Mouse (Mus musculus) embryonic facial prominence, embryonic 12.5 days (tissue): ENCODE measurements around the gene Fos. TPM values are rescaled to one million over a fixed set of nuclear protein-coding genes. Genes with fewer than 3 reads are reported as not detected.

Source experiments
- ATAC-seq: fragments of 200-750 bp; cut with Nextera tagmentation; 2 replicates; pipeline ENCODE4 v1.8.0; 2017; ENCODE audit not compliant: insufficient number of reproducible peaks, insufficient read depth, low FRiP score, low TSS enrichment
- H3K27ac ChIP-seq: fragments of 300-500 bp; sonication (generic); 2 replicates; pipeline ENCODE4 v1.5.1; 2016; ENCODE audit warnings: mild to moderate bottlenecking
- H3K27me3 ChIP-seq: fragments of 300-500 bp; sonication (generic); 2 replicates; pipeline ENCODE4 v1.6.1; 2016; ENCODE audit warnings: mild to moderate bottlenecking, moderate library complexity
- H3K36me3 ChIP-seq: fragments of 300-500 bp; sonication (generic); 2 replicates; pipeline ENCODE4 v1.6.1; 2016; ENCODE audit warnings: mild to moderate bottlenecking
- H3K4me1 ChIP-seq: fragments of 300-500 bp; sonication (generic); 2 replicates; pipeline ENCODE4 v1.6.1; 2016
- H3K4me2 ChIP-seq: fragments of 300-500 bp; sonication (generic); replicated peaks from 2 replicates; pipeline ENCODE4 v1.6.1; 2016; ENCODE audit warnings: mild to moderate bottlenecking, moderate library complexity
- H3K4me3 ChIP-seq: fragments of 300-500 bp; sonication (generic); 2 replicates; pipeline ENCODE4 v1.5.1; 2016; ENCODE audit warnings: mild to moderate bottlenecking
- H3K9ac ChIP-seq: fragments of 300-500 bp; sonication (generic); 2 replicates; pipeline ENCODE4 v1.6.1; 2016; ENCODE audit warnings: mild to moderate bottlenecking, moderate library complexity
- H3K9me3 ChIP-seq: fragments of 300-500 bp; sonication (generic); 2 replicates; pipeline ENCODE4 v1.6.1; 2016; ENCODE audit warnings: mild to moderate bottlenecking, moderate library complexity
- WGBS: fragments of 180-500 bp; shearing (Covaris S2); methylation state at CpG from one replicate; pipeline ENCODE4 v1.1.7; 2016; 5-methylcytosine and 5-hydroxymethylcytosine counted together
- polyA plus RNA-seq: library from polyadenylated mRNA; unstranded; fragments of >200 nt; fragmentation: Nextera tagmentation; extraction: Ambion mirVana; gene quantifications from 2 replicates; pipeline ENCODE4 v1.2.1, GENCODE M21; 2016

Gene Fos
- polyA plus RNA-seq, 1 experiment from 2014 or later: 3.5 TPM

DNA sequence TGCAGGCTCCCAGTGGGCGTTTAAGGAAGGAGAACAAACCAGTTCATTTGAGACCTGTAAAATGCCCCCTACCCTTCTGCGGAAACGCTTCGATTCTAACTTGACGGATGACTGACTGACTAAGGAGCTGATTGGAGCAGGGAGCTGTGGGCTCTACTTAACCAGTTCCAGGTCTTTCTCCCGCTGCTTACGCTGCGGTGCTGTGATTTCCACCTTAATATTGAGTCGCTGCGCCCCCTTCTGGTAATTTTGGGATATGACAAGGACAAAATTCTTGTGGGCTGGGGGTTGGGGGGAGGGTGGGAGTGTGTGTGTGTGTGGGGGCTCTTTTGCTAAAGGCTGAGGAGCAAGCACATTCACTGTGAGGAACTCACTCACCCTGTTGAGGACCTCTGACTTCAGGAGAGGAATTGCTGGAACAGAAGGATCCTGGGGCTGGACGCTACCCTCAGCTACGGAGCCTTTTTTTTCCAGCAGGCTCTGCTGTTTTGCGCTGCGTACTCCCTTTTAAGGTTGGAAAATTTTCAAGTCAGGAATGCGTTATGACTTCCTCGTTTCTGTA, 18.5 kb downstream of the Fos start:
- Histone ChIP-seq H3K4me1 (peaks cover 11% of the 10 kb centered on the region), H3K4me3 (no peak overlapping the region), H3K27me3 (no peaks in the 10 kb centered on the region), H3K9ac (no peak overlapping the region), H3K4me2 (peak overlapping the region; percentile 39), H3K27ac (no peak overlapping the region), H3K9me3 (no peaks in the 10 kb centered on the region), H3K36me3 (no peaks in the 10 kb centered on the region)
- 0 out of 2 replicates have a peak, but pooled peaks have one; percentile 70 for ATAC-seq
- WGBS: 19% methylated on average over 16 of the region's 16 CpGs

DNA sequence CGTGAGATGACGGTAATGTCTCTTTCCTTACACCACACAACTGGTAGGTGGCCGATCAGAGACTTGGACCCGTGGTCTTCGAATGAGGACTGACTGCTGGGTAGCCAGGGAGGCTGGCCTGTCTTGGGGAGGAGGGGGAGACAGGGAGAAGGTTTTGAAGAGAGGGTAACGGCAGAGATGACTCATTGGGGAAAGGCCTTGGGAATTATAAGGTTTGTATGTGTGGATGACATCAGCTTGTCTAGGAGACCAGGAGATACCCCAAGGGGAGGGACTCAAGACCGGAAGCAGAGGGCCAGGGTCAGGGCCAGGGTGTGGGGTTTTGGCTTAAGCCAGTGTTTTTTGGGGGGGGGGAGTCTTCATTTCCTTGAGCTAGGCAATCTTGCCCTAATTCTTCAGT, 22.6 kb downstream of the Fos start:
- WGBS: 80% methylated on average over 7 of the region's 7 CpGs
- H3K9me3 ChIP-seq: no peaks in the 10 kb centered on the region

DNA sequence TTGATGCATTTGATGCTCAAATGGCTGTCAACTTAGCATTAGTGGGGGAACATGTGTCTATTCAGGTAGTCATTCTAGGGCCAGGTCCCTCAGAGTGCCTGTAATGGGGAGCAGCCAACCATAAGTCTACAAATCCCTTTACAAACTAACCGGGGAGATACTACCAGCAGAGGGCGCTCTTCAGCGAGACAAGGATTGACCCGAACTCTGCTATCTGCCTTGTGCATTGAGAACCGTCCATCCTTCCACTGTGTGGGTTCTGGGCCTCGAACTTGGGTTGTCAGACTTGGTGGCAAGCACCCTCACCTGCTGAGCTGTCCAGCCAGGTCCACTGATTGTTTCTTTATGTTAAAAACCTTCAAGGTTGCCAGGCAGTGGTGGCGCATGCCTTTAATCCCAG, 23.1 kb downstream of the Fos start:
- no peaks in the 10 kb centered on the region for H3K27me3 ChIP-seq
- no peak for ATAC-seq
- H3K4me3 ChIP-seq: no peak overlapping the region

More for the DNA sequence above, 22.6 kb downstream of the Fos start:
- Histone ChIP-seq H3K27me3 (no peaks in the 10 kb centered on the region), H3K9ac (no peak overlapping the region), H3K4me3 (no peak overlapping the region), H3K27ac (no peak overlapping the region), H3K4me2 (no peak overlapping the region), H3K4me1 (0 out of 2 replicates have a peak, but pooled peaks cover 3% of the 10 kb centered on the region), H3K36me3 (no peaks in the 10 kb centered on the region)
- ATAC-seq: no peak

DNA sequence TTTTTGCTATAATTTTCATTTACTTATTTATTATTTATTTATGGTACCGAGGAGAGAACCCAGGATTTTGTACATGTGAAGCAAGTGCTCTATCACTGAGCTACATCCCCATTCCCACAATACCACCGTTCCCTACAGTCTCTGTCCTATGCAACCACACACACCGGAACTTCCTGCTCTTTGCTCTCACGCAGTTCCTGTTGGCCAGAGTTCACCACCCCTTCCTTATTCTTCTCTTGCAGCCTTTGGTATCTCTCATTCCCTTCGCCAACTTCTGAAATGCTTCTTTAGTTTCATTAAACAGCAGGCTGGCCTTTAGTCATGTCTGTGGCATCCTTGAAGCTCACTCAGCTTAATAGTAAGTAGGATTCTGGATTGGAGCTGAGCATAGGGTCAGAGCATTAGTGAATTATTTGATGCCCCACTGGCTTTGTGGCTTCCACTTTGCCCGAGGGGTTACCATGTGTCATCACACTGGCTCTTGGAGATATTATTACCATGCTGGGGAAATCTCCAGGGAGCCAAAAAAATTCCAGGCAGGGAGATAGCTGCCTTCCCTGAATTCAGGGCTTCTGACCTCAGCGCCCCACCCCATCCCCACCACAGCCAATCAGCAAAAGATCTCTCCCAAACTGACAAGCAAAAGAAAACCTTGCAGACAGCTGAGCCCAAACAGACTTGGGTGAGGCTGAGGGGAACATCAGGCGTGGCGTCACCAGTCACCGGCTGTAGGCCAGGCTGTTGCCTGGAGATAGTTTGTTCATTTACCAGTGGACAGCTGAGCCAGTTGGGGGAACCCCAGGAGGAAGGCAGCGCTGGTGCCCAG, 23.8 kb downstream of the Fos start:
- 65% methylated on average over 11 of the region's 11 CpGs for WGBS
- H3K36me3 ChIP-seq: no peaks in the 10 kb centered on the region
- H3K27ac ChIP-seq: no peak overlapping the region

More for the DNA sequence above, 23.1 kb downstream of the Fos start:
- H3K9me3 ChIP-seq: no peaks in the 10 kb centered on the region
- H3K9ac ChIP-seq: no peak overlapping the region
- H3K4me1 ChIP-seq: 0 out of 2 replicates have a peak, but pooled peaks cover 1% of the 10 kb centered on the region
- H3K27ac ChIP-seq: no peak overlapping the region
- no peaks in the 10 kb centered on the region for H3K36me3 ChIP-seq
- WGBS: 22% methylated on average over 7 of the region's 7 CpGs
- H3K4me2 ChIP-seq: no peak overlapping the region

DNA sequence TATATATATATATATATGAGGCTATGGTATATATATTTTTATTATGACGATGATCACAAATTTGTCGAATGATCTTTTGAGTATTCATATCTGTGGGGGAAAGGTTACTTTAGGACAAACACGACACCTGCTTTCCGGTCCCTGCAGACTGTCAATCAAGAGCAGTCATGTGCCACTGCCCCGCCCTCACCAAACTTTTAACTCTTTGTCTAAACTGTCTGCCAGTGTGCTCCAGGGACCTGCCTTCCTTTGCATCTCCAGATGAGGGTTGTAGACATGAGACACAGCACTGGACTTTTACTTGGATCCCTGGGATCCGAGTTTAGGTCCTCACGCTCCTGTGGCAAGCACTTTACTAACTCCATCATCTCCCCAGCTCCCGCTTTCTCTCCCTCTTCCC, 25.3 kb downstream of the Fos start:
- Histone ChIP-seq H3K9ac (no peak overlapping the region), H3K9me3 (no peaks in the 10 kb centered on the region), H3K27ac (no peak overlapping the region), H3K36me3 (no peaks in the 10 kb centered on the region), H3K4me2 (no peak overlapping the region), H3K4me3 (no peak overlapping the region), H3K4me1 (no peaks in the 10 kb centered on the region), H3K27me3 (no peaks in the 10 kb centered on the region)
- 75% methylated on average over 8 of the region's 8 CpGs for WGBS
- ATAC-seq: no peak

More for the DNA sequence above, 23.8 kb downstream of the Fos start:
- ATAC-seq: no peak
- Histone ChIP-seq H3K4me1 (no peaks in the 10 kb centered on the region), H3K27me3 (no peaks in the 10 kb centered on the region), H3K9me3 (no peaks in the 10 kb centered on the region), H3K4me3 (no peak overlapping the region), H3K4me2 (no peak overlapping the region), H3K9ac (no peak overlapping the region)

DNA sequence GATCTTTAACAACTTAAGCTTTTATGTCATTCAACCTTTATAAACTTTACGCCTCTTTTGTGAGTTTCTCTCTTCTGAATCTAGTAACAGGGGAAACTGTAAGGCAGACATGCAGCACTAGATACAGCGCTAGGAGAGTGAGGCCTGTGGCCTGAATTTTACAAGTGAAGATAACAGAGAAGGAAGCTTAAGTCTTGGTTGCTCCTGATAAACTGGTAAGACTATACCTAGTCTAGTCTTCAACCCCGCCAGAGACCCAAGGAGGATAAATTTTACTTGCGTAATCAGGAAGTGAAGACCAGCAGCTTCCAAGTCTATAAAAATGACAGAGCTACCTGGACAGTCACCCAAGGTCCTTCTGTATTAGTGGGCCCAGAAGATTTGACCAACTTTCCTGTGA, 29.0 kb downstream of the Fos start:
- no peak for ATAC-seq
- WGBS: 90% methylated on average over 4 of the region's 4 CpGs
- H3K27me3 ChIP-seq: no peaks in the 10 kb centered on the region
- H3K4me3 ChIP-seq: no peak overlapping the region
- H3K27ac ChIP-seq: no peak overlapping the region
- H3K9ac ChIP-seq: no peak overlapping the region
- peaks cover 6% of the 10 kb centered on the region; the same call in 1 of the 2 replicates for H3K9me3 ChIP-seq
- H3K36me3 ChIP-seq: no peaks in the 10 kb centered on the region
- H3K4me1 ChIP-seq: no peaks in the 10 kb centered on the region
- no peak overlapping the region for H3K4me2 ChIP-seq

DNA sequence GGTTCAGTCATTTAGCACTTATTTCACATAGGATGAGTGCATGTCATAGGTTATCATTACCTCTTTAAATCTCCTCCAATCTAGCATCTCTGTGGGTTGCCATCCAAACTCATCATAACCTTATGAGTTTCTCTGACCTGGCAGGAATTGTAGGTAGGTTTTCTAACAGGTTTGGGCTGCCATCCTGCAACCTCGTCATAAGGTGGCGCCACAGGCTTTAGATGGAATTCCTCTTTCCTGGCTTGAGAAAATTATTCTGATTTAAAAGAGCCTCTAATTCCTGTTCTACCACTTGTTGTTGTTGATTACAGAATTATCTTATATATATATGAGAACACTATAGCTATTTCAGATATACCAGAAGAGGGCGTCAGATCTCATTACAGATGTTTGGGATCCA, 34.5 kb downstream of the Fos start:
- no peak for ATAC-seq
- no peak overlapping the region for H3K27ac ChIP-seq

DNA sequence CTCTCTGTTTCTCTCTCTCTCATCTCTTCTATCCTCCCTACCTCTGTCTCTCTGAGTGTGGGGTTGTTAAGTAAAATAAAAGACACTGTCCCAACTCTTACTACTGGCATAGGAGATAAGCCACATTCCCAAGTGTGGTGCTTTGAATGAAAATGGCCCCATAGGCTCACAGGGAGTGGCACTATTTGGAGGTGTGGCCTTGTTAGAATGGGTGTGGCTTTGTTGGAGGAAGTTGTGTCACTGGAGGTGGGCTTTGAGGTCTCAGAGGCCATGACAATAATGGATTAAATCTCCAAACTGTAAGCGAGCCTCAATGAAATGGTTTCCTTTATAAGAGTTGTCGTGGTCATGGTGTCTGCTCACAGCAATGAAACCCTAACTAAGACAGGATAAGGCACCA, 36.3 kb downstream of the Fos start:
- ATAC-seq: no peak
- H3K9me3 ChIP-seq: peaks cover under 1% of the 10 kb centered on the region; the same call in 1 of the 2 replicates
- no peak overlapping the region for H3K4me3 ChIP-seq
- H3K36me3 ChIP-seq: no peaks in the 10 kb centered on the region
- 90% methylated on average over 2 of the region's 2 CpGs for WGBS
- H3K27ac ChIP-seq: no peak overlapping the region
- no peak overlapping the region for H3K9ac ChIP-seq
- H3K27me3 ChIP-seq: no peaks in the 10 kb centered on the region
- H3K4me2 ChIP-seq: no peak overlapping the region
- H3K4me1 ChIP-seq: no peaks in the 10 kb centered on the region

More for the DNA sequence above, 34.5 kb downstream of the Fos start:
- Histone ChIP-seq H3K4me1 (no peaks in the 10 kb centered on the region), H3K36me3 (no peaks in the 10 kb centered on the region), H3K9ac (no peak overlapping the region), H3K4me3 (no peak overlapping the region), H3K4me2 (no peak overlapping the region), H3K27me3 (no peaks in the 10 kb centered on the region), H3K9me3 (peaks cover 6% of the 10 kb centered on the region; the same call in 1 of the 2 replicates)
- 24% methylated on average over 3 of the region's 3 CpGs for WGBS

DNA sequence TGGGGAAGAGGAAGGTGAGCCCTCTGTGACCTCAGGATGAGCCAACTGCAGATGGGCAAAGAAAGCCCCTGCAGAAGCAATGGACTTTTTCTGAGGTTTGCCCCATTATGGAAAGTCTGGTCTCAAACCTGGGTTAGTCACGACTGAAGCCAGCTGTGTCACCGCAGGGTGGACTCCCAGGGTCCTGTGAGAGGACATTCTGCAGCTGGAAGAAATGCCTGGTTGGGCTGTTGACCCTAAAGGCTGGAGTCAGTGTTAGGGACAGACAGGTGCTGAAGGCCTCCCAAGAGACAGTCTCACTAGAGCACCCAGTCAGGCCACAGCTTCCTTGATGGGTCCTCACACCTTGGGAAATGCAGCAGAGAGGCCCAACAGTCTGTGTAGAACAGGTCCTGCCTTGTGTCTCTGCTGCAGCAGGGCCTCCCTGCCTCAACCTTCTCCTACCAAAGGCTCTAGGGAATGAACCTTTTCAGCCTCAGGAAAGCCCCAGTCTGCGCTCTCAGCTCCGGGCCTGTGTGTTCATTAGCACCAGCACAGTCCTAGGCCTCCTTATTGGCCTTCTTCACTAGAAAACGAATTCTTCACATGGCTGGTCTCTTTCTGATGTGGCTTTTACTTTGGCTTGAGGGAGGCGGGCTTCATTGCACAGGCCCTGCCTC, 40.2 kb downstream of the Fos start:
- Histone ChIP-seq H3K9me3 (no peaks in the 10 kb centered on the region), H3K27me3 (no peaks in the 10 kb centered on the region), H3K27ac (no peak overlapping the region), H3K4me1 (no peaks in the 10 kb centered on the region), H3K4me3 (no peak overlapping the region), H3K9ac (no peak overlapping the region), H3K4me2 (no peak overlapping the region), H3K36me3 (no peaks in the 10 kb centered on the region)
- ATAC-seq: no peak
- WGBS: 81% methylated on average over 6 of the region's 6 CpGs

DNA sequence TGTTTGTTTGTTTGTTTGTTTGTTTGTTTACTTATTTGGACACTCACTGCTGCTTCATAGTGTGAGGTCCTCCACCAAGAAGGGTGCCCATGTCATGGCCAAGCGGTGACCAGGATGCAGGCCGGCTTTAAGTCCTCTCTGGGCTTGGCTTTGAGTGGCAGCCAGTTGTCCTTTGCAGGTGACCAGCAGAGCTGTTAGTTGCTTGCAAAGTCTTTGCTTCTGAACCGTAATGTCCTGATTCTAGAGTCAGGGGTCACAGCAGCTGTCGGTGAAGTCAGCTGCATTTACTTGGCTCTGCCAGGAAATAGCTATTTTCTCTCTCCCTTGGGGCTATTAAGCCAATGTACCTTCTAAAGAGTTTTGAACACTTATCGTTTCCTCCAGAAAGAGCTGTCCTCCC, 41.3 kb downstream of the Fos start:
- Histone ChIP-seq H3K27me3 (no peaks in the 10 kb centered on the region), H3K9me3 (no peaks in the 10 kb centered on the region), H3K36me3 (no peaks in the 10 kb centered on the region), H3K4me3 (no peak overlapping the region), H3K9ac (no peak overlapping the region), H3K27ac (no peak overlapping the region), H3K4me2 (no peak overlapping the region), H3K4me1 (no peaks in the 10 kb centered on the region)
- ATAC-seq: no peak
- WGBS: 39% methylated on average over 5 of the region's 5 CpGs

DNA sequence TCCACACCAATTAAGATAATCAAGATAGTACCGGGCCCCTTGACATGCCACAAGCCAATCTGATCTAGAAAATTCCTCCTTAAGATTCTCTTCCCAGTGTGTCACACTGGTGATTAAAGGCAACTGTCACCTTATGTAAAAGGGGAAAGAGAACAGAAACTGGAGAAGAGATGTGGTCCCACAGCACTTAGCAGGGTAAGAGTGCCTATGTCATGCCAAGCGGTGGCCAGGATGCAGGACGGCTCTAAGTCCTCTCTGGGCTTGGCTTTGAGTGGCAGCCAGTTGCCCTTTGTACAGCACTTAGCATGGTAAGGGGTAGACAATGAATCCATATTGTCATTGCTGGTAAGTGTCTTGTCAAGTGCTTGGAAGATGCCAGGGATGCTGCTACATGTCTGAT, 42.2 kb downstream of the Fos start:
- Histone ChIP-seq H3K27ac (no peak overlapping the region), H3K4me1 (no peaks in the 10 kb centered on the region), H3K36me3 (no peaks in the 10 kb centered on the region), H3K4me3 (no peak overlapping the region), H3K27me3 (no peaks in the 10 kb centered on the region), H3K9ac (no peak overlapping the region), H3K9me3 (no peaks in the 10 kb centered on the region), H3K4me2 (no peak overlapping the region)
- ATAC-seq: no peak
- 67% methylated on average over 3 of the region's 3 CpGs for WGBS

DNA sequence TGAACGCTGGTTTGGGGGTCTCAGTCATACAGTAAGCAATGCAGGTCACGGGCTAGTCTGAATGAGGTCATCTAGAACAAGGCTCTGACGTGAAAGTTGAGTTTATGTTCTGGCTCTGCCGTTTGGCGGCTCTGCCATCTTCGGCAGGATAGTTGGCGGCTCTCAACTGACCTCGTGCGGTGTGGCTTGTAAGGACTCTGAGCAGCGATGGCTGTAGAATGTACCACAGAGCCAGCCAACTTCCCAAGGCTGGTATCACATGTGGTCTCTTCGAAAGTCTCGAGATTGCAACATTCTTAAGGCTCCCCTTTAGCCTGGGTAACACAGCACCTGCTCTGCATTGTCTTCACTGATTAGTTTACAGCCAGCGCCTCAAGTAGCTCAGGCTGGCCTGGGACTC, 43.6 kb downstream of the Fos start:
- H3K9ac ChIP-seq: no peak overlapping the region
- no peak overlapping the region for H3K27ac ChIP-seq
- H3K4me1 ChIP-seq: no peaks in the 10 kb centered on the region
- WGBS: 93% methylated on average over 13 of the region's 13 CpGs
- ATAC-seq: no peak
- no peaks in the 10 kb centered on the region for H3K36me3 ChIP-seq
- no peak overlapping the region for H3K4me3 ChIP-seq
- H3K27me3 ChIP-seq: no peaks in the 10 kb centered on the region
- no peaks in the 10 kb centered on the region for H3K9me3 ChIP-seq
- no peak overlapping the region for H3K4me2 ChIP-seq
